Mouse (Mus musculus) mouse trophoblast stem cell (cell line): ENCODE measurements around the gene Lcmt2.
"Not testable (repeated sequence)": the region's sequence is repeated elsewhere in the genome, so short reads cannot be mapped to it uniquely, and the experiment has no call there.

ENCODE experiments used
- in situ Hi-C, 2 experiments: fragments of 300-500 bp; cut with MseI, MboI; formaldehyde crosslinking; loops; 2 replicates in 1 of 2; 3 replicates in 1 of 2; pipeline ENCODE4 v1.15.1; 2025

Gene Lcmt2

GRCm38 (mm10) chr2:121140018-121140882, at the start of gene Lcmt2, which contains the start of gene Adal:
TSS of gene Lcmt2 (minus strand) at chr2:121140653.
TSS of gene Adal (plus strand) at chr2:121140428.
- in situ Hi-C loops: no loop called here

GRCm38 (mm10) chr2:121188530-121188929, 48.1 kb upstream of the Lcmt2 start:
- in situ Hi-C loops: no loop called here

- in situ Hi-C loops: no loop called here
Measured at GRCm38 (mm10) chr2:121184142-121184541, 43.7 kb upstream of the Lcmt2 start.

GRCm38 (mm10) chr2:121183431-121183830, 43.0 kb upstream of the Lcmt2 start:
- in situ Hi-C loops: no loop called here

GRCm38 (mm10) chr2:121178828-121179479, 38.5 kb upstream of the Lcmt2 start:
- in situ Hi-C loops: no loop called here

GRCm38 (mm10) chr2:121170980-121171742, 30.7 kb upstream of the Lcmt2 start, which contains the start of gene Zscan29:
TSS of gene Zscan29 (minus strand) at chr2:121171125.
- in situ Hi-C loops: no loop called here

- in situ Hi-C loops: no loop called here
Measured at GRCm38 (mm10) chr2:121170481-121170971, 30.1 kb upstream of the Lcmt2 start, which contains the start of gene Tubgcp4. TSS of gene Tubgcp4 (plus strand) at chr2:121170654.

- in situ Hi-C loops: no loop called here
Measured at GRCm38 (mm10) chr2:121169902-121170301, 29.4 kb upstream of the Lcmt2 start.

- in situ Hi-C loops: no loop called here
Measured at GRCm38 (mm10) chr2:121169173-121169572, 28.7 kb upstream of the Lcmt2 start.

GRCm38 (mm10) chr2:121153100-121153499, 12.6 kb upstream of the Lcmt2 start:
- in situ Hi-C loops: no loop called here

- in situ Hi-C loops: no loop called here
Measured at GRCm38 (mm10) chr2:121149679-121150078, 9.2 kb upstream of the Lcmt2 start.

- in situ Hi-C loops: no loop called here
Measured at GRCm38 (mm10) chr2:121142415-121142814, 2.0 kb upstream of the Lcmt2 start.

- in situ Hi-C loops: no loop called here
Measured at GRCm38 (mm10) chr2:121141216-121142035, 973 bp upstream of the Lcmt2 start.

- in situ Hi-C loops: no loop called here
Measured at GRCm38 (mm10) chr2:121139266-121140017, 1.0 kb downstream of the Lcmt2 start.

- in situ Hi-C loops: no loop called here
Measured at GRCm38 (mm10) chr2:121137371-121137770, 3.1 kb downstream of the Lcmt2 start.

GRCm38 (mm10) chr2:121132822-121133221, 7.6 kb downstream of the Lcmt2 start:
- in situ Hi-C loops: no loop called here

GRCm38 (mm10) chr2:121128865-121129620, 11.4 kb downstream of the Lcmt2 start:
- in situ Hi-C loops: no loop called here

GRCm38 (mm10) chr2:121127536-121127935, 12.9 kb downstream of the Lcmt2 start:
- in situ Hi-C loops: no loop called here

GRCm38 (mm10) chr2:121126302-121126701, 14.2 kb downstream of the Lcmt2 start:
- in situ Hi-C loops: not testable (repeated sequence)
